Mouse (Mus musculus) ZHBTc4 (cell line): ENCODE measurements around the gene Gm11985.

Experiments used
- DNase-seq: peaks from one replicate; pipeline ENCODE4 v3.0.0-alpha.2; 2011; ENCODE audit warnings: low read depth, low spot score

The Gm11985 gene

GRCm38 (mm10) chr11:7156427-7156826 lies 31.9 kb downstream of the Gm11985 start:
- DNase-seq, result no peak

- no peak for DNase-seq
Measured at GRCm38 (mm10) chr11:7153081-7153480, 35.3 kb downstream of the Gm11985 start.

GRCm38 (mm10) chr11:7152371-7152770 lies 36.0 kb downstream of the Gm11985 start:
- DNase-seq, result no peak

- no peak for DNase-seq
Measured at GRCm38 (mm10) chr11:7150511-7150910, 37.9 kb downstream of the Gm11985 start.

GRCm38 (mm10) chr11:7149471-7149870 lies 38.9 kb downstream of the Gm11985 start:
- no peak for DNase-seq

GRCm38 (mm10) chr11:7147945-7148344 lies 40.4 kb downstream of the Gm11985 start:
- DNase-seq, result no peak

GRCm38 (mm10) chr11:7147536-7147935 lies 40.8 kb downstream of the Gm11985 start:
- DNase-seq, result no peak

- DNase-seq, result no peak
Measured at GRCm38 (mm10) chr11:7145221-7145620, 43.1 kb downstream of the Gm11985 start.

- peak; percentile 47 for DNase-seq
Measured at GRCm38 (mm10) chr11:7144369-7144768, 44.0 kb downstream of the Gm11985 start.

GRCm38 (mm10) chr11:7142725-7143124 lies 45.6 kb downstream of the Gm11985 start:
- peak; percentile 15 for DNase-seq

- DNase-seq, result peak; percentile 59
Measured at GRCm38 (mm10) chr11:7140449-7140848, 47.9 kb downstream of the Gm11985 start.

GRCm38 (mm10) chr11:7138370-7138769 lies 50.0 kb downstream of the Gm11985 start:
- no peak for DNase-seq

GRCm38 (mm10) chr11:7136246-7136855 lies 52.0 kb downstream of the Gm11985 start:
- DNase-seq, result peak; percentile 10

GRCm38 (mm10) chr11:7135763-7136162 lies 52.6 kb downstream of the Gm11985 start:
- DNase-seq, result no peak

GRCm38 (mm10) chr11:7135301-7135700 lies 53.1 kb downstream of the Gm11985 start:
- DNase-seq, result no peak

GRCm38 (mm10) chr11:7134319-7134718 lies 54.0 kb downstream of the Gm11985 start:
- no peak for DNase-seq

- no peak for DNase-seq
Measured at GRCm38 (mm10) chr11:7133736-7134135, 54.6 kb downstream of the Gm11985 start.
